Mouse (Mus musculus) CD8-positive naive resting alpha-beta T cell, adult 2 months (primary cell): ENCODE data around the gene Hnrnpa1.
"Not testable (repeated sequence)": the region's sequence is repeated elsewhere in the genome, so short reads cannot be mapped to it uniquely, and the experiment has no call there.

Experiments used
- DNase-seq, 2 experiments: peaks; one replicate each; pipeline ENCODE4 v3.0.0; 2022; ENCODE audit warnings: low read depth in 2 of 2, low spot score in 2 of 2

Hnrnpa1 gene

GRCm38 (mm10) chr15:103268903-103269302, 28.7 kb downstream of the Hnrnpa1 start:
- DNase-seq, result no peak

GRCm38 (mm10) chr15:103272419-103273279, 32.4 kb downstream of the Hnrnpa1 start, which contains the start of gene Copz1:
Copz1 (plus strand) TSS chr15:103272714.
- DNase-seq, result peak; percentile 93 to 95

GRCm38 (mm10) chr15:103275943-103276342, 35.7 kb downstream of the Hnrnpa1 start:
- not testable (repeated sequence) for DNase-seq

- DNase-seq, result no peak
Measured at GRCm38 (mm10) chr15:103277949-103278348, 37.7 kb downstream of the Hnrnpa1 start.

GRCm38 (mm10) chr15:103279750-103280149, 39.5 kb downstream of the Hnrnpa1 start:
- peak; percentile 33 to 46 for DNase-seq

GRCm38 (mm10) chr15:103280817-103281464, 40.7 kb downstream of the Hnrnpa1 start:
- no peak for DNase-seq

- DNase-seq, result no peak
Measured at GRCm38 (mm10) chr15:103281465-103282205, 41.4 kb downstream of the Hnrnpa1 start.

- DNase-seq, result peak in 1 of 2 experiments; percentile 51
Measured at GRCm38 (mm10) chr15:103284066-103284465, 43.8 kb downstream of the Hnrnpa1 start.

- no peak for DNase-seq
Measured at GRCm38 (mm10) chr15:103284647-103285046, 44.4 kb downstream of the Hnrnpa1 start.

GRCm38 (mm10) chr15:103285778-103286417, 45.7 kb downstream of the Hnrnpa1 start:
- no peak for DNase-seq

GRCm38 (mm10) chr15:103289600-103289999, 49.4 kb downstream of the Hnrnpa1 start:
- DNase-seq, result no peak

- no peak for DNase-seq
Measured at GRCm38 (mm10) chr15:103290417-103290816, 50.2 kb downstream of the Hnrnpa1 start.

- no peak for DNase-seq
Measured at GRCm38 (mm10) chr15:103290843-103291242, 50.6 kb downstream of the Hnrnpa1 start.

- DNase-seq, result no peak
Measured at GRCm38 (mm10) chr15:103292673-103293345, 52.6 kb downstream of the Hnrnpa1 start.

GRCm38 (mm10) chr15:103293375-103293774, 53.1 kb downstream of the Hnrnpa1 start:
- DNase-seq, result no peak

GRCm38 (mm10) chr15:103294649-103295048, 54.4 kb downstream of the Hnrnpa1 start:
- no peak for DNase-seq

- DNase-seq, result no peak
Measured at GRCm38 (mm10) chr15:103295851-103296250, 55.6 kb downstream of the Hnrnpa1 start.
